Mouse (Mus musculus) heart, embryonic 14.5 days (tissue): Measurements from ENCODE around the gene Olfr224. TPM values are rescaled to one million over a fixed set of nuclear protein-coding genes. Genes with fewer than 3 reads are reported as not detected.

Experiments used
- polyA plus RNA-seq: library from polyadenylated mRNA; unstranded; fragments of >200 nt; fragmentation: Nextera tagmentation; extraction: Ambion mirVana; gene quantifications from 2 replicates; pipeline ENCODE4 v1.2.1, GENCODE M21; 2014

Olfr224 gene
- polyA plus RNA-seq, 1 experiment from 2014 or later = not detected

Other genes starting within 250 kb of the Olfr224 start
- 33.9 and 38.4 TPM in 2 replicates for gene Zfp672, start 240.2 kb downstream of the Olfr224 start, polyA plus RNA-seq
- 19.2 and 19.5 TPM in 2 replicates for gene Sh3bp5l, start 239.8 kb downstream of the Olfr224 start, polyA plus RNA-seq
- gene Lypd8, start 191.5 kb downstream of the Olfr224 start, polyA plus RNA-seq = not detected in 2 replicates
- not detected in 2 replicates for gene 1810065E05Rik, start 149.4 kb downstream of the Olfr224 start, polyA plus RNA-seq
- gene Gm12253, start 138.0 kb downstream of the Olfr224 start, polyA plus RNA-seq = not detected in 2 replicates
- gene Lypd9, start 117.6 kb downstream of the Olfr224 start, polyA plus RNA-seq = not detected in 2 replicates
- gene Olfr30, start 108.3 kb downstream of the Olfr224 start, polyA plus RNA-seq = not detected in 2 replicates
- not detected in 2 replicates for gene Olfr332, start 78.0 kb downstream of the Olfr224 start, polyA plus RNA-seq
- not detected in 2 replicates for gene Olfr331, start 68.0 kb downstream of the Olfr224 start, polyA plus RNA-seq
- gene Olfr330, start 35.7 kb downstream of the Olfr224 start, polyA plus RNA-seq = not detected in 2 replicates
- gene Olfr329-ps, start 24.1 kb downstream of the Olfr224 start, polyA plus RNA-seq = not detected in 2 replicates
- not detected in 2 replicates for gene Olfr328, start 14.9 kb downstream of the Olfr224 start, polyA plus RNA-seq
- gene Olfr325, start 7.2 kb upstream of the Olfr224 start, polyA plus RNA-seq = not detected in 2 replicates
- not detected in 2 replicates for gene Olfr324, start 24.6 kb upstream of the Olfr224 start, polyA plus RNA-seq
- gene 2210407C18Rik, start 45.5 kb upstream of the Olfr224 start, polyA plus RNA-seq = not detected in 2 replicates
- gene Olfr323, start 59.9 kb upstream of the Olfr224 start, polyA plus RNA-seq = not detected in 2 replicates
- gene Trim58, start 69.9 kb upstream of the Olfr224 start, polyA plus RNA-seq = 0.15 TPM in 1 of 2 replicates, not detected in the other
- not detected in 2 replicates for gene Olfr322, start 88.2 kb upstream of the Olfr224 start, polyA plus RNA-seq
- gene Olfr320, start 110.5 kb upstream of the Olfr224 start, polyA plus RNA-seq = not detected in 2 replicates
- not detected in 2 replicates for gene Olfr319, start 128.6 kb upstream of the Olfr224 start, polyA plus RNA-seq
- gene Olfr318, start 153.5 kb upstream of the Olfr224 start, polyA plus RNA-seq = not detected in 2 replicates
- not detected in 2 replicates for gene Olfr317, start 168.7 kb upstream of the Olfr224 start, polyA plus RNA-seq
- not detected in 2 replicates for gene Olfr316, start 182.2 kb upstream of the Olfr224 start, polyA plus RNA-seq
- gene Olfr315, start 202.6 kb upstream of the Olfr224 start, polyA plus RNA-seq = not detected in 2 replicates
- gene Olfr314, start 212.4 kb upstream of the Olfr224 start, polyA plus RNA-seq = 0.07 TPM in 1 of 2 replicates, not detected in the other
- gene Fam183b, start 231.4 kb upstream of the Olfr224 start, polyA plus RNA-seq = 0.39 and 0.53 TPM in 2 replicates
- gene Olfr313, start 244.4 kb upstream of the Olfr224 start, polyA plus RNA-seq = 0.08 and 0.19 TPM in 2 replicates